Mouse (Mus musculus): ENCODE results near the gene 2410015M20Rik.
"Not testable (repeated sequence)": the region's sequence is repeated elsewhere in the genome, so short reads cannot be mapped to it uniquely, and the experiment has no call there.

The 2410015M20Rik gene

DNA sequence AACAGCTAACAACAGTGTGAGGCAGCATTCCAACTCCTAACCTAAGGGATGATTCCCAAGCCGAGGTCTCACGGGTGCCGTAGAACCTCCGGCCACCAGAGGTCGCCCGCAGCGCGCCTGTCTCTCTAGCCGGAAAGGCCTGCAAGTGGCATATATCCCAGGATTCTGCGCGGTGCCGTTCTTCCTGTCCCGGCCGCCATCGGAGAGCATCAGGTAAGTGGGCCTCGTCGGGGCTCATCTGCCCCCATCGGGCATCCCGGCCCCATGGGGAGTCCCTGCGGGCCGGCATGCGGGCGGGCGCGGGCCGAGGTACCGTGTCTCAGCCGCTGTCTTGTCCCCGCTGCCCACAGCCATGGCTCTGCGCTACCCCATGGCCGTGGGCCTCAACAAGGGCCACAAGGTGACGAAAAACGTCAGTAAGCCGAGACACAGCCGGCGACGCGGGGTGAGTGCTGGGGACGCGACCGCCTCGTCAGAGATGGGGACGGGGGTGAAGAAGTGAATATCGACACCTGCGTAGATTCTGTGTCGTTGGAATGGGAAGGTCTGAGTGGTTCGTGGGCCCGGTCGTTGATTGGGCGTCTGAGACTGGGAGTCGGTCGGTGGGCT, 3.8 kb upstream of the 2410015M20Rik start, which contains the start of gene Rpl36:
Gene Rpl36, plus strand, starts transcription at position 181 of the 609 bp plus-strand sequence.
- DNase-seq: peak; percentile 94

DNA sequence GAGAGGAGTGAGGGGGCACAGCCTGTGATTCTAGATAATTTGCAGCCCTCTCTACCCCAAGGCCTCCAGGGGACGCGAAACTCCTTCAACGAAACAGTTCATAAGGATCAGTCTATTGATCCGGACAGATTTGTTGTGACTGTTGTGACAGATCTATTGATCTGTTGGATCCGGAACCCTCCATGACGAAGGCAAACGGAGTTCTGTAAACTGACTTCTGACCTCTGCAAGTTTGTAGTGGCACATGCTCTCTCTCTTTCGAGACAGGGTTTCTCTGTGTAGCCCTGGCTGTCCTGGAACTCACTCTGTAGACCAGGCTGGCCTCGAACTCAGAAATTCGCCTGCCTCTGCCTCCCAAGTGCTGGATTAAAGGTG, 3.0 kb upstream of the 2410015M20Rik start:
- DNase-seq: not testable (repeated sequence)

DNA sequence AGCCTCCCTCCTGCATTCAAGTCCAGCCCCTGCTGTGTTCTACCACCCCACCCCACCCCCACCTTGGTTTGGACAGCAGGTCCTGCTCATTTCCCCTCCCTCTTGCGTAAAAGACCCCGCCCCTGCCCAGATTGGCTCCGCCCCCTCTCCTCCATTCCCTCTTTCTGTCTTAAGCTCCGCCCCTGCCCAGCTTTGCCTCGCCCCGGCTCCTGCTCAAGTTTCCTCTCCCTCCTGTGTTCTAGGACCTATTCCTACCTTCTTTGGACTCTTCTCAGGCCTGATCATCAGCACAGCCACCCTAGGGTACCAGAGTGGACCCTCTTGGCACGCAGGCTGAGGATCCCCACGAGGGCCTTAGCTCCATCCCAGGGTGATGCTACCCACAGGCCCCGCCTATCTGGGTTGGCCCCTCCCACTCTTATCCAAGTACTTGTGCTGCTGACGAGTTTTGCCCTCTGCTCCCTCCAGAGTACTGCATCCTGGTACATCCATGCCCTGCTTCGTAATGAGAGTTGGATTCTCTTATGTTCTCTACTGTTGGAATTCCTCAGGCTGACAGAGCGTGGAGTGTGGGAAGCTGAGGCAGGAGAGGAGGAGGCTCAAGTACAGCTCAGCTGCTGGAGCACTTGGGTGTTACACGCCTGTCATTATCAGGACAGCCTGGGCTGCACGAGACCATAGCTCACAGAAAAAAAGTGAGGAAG, 2.4 kb upstream of the 2410015M20Rik start:
- peak; percentile 72 for DNase-seq

DNA sequence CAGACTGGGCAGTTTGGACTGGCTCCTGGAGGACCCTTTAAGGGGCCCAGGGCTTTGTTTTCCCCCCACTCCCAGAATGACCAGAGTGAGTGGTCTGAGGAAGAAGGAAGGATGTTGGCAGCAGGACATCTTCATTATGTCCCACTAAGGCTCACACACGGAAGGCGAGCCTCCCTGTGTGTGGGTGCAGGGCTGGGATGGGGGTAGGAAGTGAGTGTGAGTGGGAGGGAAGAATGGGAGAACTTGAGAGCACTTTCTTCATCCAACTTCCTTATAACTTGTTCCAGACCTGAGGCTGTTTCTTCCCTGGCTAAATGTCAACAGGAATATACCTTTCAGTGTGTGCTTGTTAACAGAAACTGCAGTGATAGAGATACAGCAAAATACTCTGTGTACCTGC, 1.8 kb upstream of the 2410015M20Rik start:
- no peak for DNase-seq

DNA sequence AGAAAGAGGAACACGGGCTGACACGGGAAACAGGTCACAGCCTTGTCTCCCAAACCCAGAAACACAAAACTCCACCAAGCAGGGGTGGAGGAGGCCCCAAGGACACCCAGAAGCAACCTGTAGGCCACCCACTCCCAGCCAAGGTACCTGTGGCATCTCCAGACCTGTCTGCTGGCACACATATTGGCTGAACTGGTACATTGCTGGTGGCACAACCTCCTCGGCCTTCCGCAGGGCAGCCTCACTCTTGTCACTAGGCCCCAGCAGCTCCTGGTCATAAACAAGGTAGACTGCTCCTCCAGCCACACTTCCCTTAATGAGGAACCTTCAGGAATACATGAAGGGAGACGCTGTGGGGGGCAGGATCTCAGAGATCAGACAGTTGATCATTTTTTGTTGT, 872 bp downstream of the 2410015M20Rik start:
- peak; percentile 71 for DNase-seq

DNA sequence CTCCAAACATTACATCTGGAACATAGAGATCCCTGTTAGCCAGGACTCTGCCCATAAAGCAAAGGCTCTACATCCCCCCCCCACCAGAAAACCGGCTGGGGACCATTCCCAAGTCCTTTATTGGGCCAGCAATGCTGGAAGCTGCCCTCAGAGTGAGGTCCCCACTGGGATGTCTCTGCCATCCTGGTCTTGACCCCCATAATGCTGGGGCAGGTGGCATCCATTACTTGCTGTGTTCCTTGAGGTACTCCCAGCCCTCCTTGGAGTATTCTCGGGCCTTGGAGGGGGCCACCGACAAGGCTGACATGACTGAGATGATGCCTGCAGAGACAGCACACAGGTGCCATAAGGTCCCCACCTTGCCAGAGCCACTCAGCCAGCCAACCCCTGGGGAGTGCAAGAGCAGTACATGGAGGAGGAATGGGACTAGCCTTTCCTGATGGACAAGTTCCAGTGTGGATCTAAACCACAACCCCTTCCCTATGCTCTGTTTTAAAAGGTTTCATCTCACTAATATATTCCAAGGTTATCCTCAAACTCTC, 2.0 kb downstream of the 2410015M20Rik start:
- DNase-seq: peak; percentile 51

DNA sequence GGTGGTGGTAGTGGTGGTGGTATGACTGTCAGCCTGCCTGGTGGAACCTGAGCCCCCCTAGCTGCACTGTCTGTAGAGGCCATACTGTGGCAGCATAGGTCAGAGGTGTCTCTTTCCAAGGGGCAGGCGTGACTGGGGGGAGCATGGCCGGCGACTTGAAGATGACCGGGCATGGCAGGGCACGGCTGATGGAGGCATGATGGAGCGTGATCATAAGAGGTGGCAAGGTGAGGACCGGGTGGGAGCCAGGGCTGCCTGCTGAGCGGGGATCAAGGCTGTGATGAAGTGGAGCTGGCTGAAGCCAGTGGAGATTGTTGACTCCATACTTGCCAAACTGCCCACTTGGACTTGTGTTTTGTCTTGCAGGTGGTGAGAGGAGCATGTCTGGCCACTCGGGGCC, 4.1 kb downstream of the 2410015M20Rik start:
- no peak for DNase-seq

DNA sequence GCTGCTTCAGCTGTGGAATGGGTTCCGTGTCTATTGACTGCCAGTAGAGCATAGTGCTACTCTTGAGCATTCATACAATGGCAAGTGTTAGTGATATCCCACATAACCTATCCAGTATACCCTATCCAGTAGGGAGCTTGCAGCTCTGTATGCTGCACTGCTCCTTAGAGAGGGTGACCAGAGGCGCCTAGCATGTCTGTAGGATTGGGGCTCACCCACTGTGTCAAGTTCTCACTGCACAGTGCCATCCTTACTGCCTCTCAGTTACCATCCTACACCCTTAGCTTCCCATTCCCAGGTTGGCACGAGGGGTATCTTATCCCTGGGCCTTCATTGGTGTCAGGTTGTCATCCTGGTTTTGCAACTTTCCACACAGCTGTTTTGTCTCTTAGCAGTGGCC, 5.1 kb downstream of the 2410015M20Rik start:
- no peak for DNase-seq

DNA sequence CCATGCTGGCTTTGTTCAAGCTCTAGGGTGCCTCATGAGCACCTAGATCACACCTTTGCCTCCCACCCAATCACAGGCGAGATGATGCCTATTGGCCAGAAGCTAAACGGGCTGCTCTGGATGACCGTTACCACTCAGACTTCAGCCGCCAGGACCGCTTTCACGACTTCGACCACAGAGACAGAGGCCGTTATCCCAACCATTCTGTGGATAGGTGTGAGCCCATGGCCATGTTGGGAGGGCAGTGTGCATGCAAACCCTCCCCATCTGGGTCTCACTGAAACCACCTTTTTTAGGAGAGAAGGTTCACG, 5.5 kb downstream of the 2410015M20Rik start:
- DNase-seq: no peak

DNA sequence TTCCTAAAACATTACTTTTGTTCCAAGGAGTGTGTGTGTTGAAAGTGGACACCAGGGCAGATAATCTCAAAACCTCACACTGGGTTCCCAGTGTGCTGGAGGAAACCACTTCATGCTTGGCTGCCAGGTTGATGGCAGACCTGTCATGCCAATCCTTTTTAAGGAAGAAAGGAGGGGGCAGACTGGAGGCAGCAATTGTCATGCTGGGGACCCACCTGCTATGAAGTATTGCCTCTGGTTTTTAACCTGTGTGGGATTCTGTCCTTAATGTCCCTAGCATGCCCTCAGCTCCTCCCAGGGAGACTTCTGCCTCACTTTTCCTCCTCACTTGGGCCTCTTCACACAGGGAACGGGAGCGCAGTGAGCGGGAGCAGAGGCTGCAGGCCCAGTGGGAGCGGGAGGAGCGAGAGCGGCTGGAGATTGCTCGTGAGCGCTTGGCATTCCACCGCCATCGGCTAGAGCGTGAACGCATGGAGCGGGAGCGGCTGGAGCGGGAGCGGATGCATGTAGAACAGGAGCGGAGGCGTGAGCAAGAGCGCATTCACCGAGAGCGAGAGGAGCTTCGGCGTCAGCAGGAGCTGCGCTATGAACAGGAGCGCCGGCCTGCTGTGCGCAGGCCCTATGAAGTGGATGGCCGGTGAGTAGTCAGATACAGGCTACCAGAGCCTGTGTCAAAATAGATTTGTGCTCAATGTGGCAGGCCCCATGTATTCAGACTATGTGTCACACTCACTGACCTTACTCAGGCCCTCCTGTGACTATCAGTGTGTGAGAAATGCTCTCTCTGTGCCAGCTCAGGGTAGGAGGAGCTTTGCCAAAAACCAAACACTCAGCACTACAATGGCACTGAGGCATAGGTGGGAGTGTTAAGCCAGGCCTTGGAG, 6.1 kb downstream of the 2410015M20Rik start:
- peak; percentile 57 for DNase-seq

DNA sequence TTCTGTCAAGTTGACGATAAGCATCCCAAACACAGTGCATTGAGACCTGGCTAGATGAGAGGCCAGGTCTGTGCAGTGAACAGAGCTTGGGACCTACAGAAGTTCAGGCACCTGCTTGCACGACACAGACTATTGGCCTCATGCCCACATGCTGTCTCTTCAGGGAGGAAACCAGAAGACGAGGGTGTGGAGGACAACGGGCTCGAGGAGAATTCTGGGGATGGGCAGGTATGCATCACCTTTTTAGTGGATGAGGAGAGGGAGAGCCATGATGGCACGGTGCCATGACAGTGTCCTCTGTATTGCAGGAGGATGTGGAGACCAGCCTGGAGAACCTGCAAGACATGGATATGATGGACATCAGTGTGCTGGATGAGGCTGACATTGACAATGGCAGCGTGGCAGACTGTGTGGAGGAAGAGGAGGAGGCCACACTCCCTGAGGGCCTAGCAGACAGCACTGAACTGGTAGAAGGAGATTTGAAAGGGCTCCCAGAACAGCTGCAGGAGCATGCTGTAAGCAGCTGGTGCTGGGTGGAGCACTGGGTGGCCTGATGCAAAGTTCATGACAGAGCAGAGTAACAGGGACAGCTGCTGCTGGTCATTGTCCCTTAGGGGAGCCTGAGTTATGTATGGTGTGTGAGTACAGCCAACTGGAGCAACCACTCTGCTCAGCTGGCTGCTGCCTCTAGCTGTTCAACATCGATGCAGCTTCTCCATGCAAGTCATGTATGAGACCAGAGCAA, 15.9 kb downstream of the 2410015M20Rik start:
- DNase-seq: peak; percentile 43

DNA sequence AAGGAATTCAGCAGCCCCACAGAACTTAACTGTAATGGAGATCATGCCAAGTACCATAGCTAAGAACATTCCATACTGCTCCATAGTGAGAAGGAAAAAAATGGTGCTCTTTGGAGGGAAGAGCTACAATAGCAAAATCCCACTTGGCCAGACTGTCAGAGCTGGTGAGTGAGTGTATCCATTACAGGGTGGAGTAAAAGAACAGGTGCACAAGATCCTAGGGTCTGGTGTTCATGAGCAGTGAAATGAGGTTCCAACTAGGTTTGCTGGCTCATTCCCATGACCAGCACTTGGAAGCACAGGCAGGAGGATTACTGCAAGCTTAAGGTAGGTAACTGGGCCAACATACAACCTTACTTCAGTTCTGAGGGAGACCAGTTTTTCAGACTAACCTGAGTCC, 17.0 kb downstream of the 2410015M20Rik start:
- no peak for DNase-seq

DNA sequence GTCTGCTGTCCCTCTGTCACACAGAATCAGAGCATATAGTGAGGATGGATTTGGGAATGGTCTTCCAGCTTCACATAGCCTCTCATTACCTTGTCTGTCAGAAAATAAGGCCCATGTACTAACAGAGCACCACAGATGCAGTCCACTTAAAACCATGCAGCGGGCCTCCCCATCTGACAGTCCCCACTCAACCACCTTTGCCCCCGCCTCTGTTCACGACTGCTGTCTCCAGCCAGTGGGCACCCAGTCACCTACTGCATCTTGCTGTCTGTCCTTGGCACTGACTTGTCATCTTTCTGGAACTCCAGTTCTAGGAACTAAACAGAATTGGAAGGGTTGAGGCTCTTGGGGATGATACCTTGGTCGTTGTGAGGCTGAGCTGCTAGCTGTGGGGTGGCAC, 20.6 kb downstream of the 2410015M20Rik start:
- no peak for DNase-seq

DNA sequence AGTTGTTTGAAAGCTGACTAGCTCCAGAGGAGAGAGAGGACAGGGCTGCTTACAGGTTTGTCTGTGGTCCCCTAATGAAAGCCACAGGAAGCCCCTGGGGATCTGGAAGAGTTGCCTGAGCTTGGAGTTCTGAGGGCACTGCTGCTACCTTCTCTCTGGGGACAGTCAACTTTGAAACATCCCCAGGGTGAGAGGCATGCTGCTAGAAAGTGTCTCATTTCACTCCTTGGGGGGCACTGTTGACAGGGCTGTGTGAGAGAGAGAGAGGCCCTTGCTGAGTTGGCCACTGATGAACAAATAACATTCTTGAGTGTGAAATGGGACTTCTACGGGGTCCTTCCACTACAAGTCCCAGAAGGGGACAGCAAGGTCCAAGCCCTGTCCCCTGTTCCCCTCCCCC, 21.8 kb downstream of the 2410015M20Rik start:
- no peak for DNase-seq

DNA sequence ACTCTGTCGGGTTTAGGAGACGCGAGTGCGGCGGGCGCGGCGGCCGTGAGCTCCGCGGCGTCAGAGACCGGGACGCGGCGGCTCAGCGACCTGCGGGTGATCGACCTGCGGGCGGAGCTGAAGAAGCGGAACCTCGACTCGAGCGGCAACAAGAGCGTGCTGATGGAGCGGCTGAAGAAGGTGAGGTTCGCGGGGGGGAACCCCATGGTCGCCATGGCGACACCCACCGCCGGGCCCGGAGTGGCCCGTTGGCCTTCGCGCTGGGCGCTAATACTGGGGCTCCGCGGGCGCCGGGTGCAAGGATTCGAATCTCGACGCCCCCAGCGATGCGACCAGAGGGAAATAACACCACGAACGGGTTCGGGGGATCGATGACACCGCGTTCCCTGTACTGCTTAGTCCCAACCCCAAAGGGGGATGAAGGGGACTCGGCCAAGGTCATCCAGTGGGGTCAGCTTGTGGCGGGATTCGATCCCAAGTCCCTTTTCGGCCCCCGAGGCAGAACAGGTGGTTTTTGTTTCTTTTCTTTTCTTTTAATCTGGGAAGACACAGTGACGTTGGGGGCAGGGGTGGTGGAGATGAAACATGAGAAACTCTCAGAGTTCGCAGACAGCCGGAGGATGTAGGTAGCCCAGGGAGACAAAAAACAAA, 24.3 kb downstream of the 2410015M20Rik start:
- no peak for DNase-seq

DNA sequence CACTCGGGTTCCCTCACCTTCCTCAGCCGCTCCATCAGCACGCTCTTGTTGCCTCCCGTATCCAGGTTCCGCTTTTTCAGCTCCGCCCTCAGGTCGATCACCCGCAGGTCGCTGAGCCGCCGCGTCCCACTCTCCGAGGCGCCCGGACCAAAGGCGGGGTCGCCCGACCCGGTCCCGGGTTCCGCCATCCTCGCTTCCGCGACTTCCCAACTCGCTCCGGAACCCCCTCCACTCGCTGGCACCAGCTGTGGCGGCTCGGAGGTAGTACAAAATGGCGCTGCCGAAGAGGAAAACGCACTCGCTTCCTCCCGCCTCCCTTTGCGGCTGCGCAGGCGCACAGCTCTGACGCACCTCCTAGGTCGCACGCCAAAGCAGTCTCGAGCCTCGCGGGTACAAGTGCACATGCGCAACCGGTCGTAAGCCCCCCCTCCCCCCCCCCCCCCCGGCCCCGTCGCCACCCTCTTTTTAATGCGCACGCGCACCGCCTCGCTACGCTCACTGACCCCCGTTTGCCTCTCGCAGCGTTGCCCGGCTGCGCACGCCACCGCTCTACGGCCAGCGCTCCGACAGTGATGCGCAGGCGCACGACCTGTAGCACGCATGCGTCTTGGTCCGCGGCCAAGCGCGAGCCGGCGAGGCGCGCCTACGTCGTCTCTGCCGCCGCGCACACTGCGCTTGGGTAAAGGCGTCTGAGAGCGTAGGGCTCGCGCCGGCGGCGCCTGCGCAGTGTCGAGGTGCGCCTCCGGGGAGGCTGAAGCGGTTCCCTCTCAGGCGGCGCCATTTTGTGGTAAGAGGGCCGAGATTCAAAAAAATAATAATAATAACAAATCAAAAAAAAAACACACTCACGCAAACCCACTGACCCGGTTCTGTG, 25.1 kb downstream of the 2410015M20Rik start, which contains the start of the genes Safb2 and Safb:
Gene Safb2, minus strand, starts transcription at position 329 of the 874 bp plus-strand sequence.
Gene Safb, plus strand, starts transcription at position 569 of the 874 bp plus-strand sequence.
- DNase-seq: peak; percentile 100

DNA sequence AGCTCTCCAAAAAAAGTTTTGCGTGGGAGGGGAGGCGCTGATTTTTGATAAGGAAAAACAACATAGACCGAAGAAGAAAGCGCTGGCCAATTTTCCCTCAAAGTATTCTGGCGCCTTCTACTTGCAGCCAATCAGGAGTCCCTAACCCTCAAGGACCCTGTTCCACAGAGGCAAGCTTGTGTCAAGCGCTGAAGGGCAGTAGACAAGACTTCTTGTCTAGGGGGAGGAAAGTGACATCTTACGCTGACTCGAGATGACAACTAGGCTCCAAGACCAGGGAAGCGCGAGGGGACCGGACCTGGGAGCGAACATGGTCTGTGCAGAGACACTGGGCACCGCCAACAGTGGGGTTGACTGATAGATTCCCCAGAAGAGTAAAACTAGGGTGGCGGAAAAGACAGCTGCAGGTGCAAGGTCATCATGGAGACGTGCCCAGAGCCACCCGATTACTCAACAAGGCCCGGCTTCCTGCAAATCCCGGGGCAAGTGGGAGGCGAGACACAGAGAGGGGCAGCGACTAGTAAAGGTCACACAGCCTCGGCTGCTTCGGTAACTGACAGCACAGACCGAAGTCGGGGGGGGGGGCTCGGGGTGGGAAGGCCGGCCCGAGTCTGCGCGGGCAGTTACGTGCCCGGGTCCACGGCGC, 25.8 kb downstream of the 2410015M20Rik start:
- DNase-seq: peak; percentile 80

DNA sequence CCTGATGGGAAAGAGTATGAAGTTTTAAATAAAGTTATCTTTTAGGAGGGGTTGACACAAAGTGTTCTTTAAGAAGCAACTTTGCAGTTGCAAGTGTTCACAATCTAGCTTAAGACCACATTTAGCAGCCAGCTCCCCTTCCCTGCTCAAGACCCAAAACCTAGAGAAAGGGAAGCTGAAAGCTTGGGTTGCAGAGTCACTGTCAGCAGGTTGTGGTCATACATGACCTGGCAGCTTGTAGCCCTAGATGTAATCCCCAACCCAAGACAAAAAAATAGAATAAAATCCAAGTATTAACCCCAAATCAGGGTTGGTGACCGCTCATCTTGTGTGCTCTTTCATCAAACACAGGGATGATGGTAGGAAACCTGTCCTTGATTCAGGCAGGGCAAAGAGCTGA, 26.5 kb downstream of the 2410015M20Rik start:
- DNase-seq: no peak

DNA sequence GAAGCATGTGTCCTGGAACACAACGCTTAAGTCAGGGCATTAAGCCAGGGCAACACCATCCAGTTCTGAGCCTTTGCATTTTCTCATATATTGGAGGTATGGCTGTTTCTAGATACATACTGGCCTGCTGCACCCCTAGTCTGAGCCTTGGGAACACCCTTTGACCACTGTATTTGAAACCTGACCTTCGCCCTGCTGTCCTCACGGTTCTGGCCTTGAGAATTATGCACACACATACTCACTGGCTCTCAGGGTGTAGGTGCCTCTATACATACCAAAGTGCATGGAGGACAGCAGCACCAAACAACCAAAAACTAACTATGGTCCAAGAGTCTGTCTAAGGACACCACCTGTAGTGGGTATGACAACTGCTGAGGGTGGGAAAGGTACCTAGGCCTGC, 36.6 kb downstream of the 2410015M20Rik start:
- no peak for DNase-seq

DNA sequence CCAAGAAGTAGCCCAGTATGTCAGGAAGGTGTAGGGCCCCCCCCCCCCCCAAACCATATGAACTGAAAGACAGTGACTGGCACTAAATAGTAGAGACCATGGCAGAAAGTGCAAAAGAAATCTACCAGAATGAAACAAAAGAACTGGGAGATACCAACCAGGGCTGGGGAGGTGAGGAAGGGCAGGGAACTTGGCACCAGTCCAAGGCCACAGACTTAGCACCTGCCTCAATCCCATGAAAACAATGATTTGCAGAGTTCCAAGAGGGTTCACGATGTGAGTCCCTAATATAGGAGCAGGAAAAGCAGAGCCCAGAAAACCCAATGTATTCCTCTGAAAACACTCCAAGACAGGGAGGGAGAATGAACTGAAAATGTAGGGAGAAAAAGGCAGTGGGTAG, 37.4 kb downstream of the 2410015M20Rik start:
- no peak for DNase-seq

DNA sequence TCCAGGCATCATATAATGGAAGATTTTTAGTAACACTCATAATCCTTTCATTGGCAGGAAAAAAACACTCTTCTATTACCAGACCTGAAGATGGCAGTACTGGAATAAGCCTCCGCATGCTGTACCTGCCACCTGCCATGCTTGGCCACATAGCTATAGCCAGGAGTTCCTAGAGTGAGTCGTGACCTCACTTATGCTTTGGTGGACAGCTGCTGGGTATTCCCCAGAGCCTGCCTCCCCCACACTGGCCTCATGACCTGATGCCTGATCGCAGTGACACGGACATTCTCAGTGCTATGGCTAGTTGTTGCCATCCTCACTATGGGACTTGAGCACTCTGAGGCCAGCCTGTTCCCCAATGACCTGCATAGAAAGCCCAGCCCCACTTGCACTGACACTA, 39.3 kb downstream of the 2410015M20Rik start:
- peak; percentile 28 for DNase-seq

All from cerebellum, adult 11-12 months (tissue).